In the genomic region with DNA sequence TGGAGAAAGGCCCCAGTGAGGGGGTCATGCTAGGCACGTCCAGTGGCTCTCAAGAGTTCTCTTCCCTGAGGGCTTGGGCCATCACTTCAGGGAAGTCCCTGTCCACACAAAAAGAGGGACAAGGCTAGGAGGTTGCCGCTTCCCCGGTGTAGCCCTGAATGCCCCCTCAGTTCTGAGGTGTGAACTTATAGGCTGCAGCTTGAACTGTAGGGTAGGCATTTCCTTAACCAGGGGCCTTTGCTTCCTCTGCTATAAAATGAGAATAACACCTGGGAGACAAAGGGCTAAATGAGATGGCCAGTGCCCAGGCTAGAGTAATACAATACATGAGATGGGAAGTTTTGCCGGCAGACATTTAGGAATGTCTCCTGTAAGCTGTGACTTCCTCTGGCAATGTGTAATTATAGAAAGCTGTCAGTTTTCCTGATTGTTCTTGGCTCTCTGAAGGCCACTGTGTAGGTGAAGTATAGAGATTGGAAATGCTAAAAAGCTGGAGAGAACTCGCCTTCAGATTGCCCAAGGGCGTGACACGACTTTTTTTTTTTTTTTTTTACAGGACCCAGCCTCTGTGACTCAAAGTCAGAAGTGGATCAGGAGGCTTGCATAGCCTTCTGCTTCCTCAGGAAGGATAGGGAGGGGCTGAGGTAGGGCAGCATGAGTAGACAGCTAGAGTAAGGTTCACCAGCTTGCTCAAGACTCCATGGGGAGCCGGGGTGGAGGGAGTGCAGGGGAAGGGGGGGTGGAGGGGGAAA, we compare ENCODE assay signal across 9 mouse cellular contexts. TPM values are rescaled to one million over a fixed set of nuclear protein-coding genes. Genes with fewer than 3 reads are reported as not detected.
DNase-seq lines count a peak whose midpoint lies in the region; ATAC-seq and TF ChIP-seq lines count a peak whose summit lies in the region.
"Had no signal": no experiment of that assay in that cellular context is flagged by ENCODE, and none has a peak within 500 bp of the region (broad histone marks: within the 10 kb centered on the region; RNA-seq: fewer than 3 reads in every experiment).

No protein-coding gene starts in this region.

- peak overlapping the region; percentile 86 for H3K27ac ChIP-seq in heart, adult 2 months
- H3K27ac ChIP-seq in forebrain, embryonic 13.5 days = no peak overlapping the region
- H3K27ac ChIP-seq: midbrain, embryonic 12.5 days had no signal

- 0 out of 2 replicates have a peak, but pooled peaks have one; percentile 67 for TF ChIP-seq EP300 in heart, adult 2 months (IDR thresholded peaks at IDR 0.05; ENCODE audit: insufficient read depth, low read depth, low read length)

- DNase-seq in heart, adult 11 months = peak; percentile 98
- no peak for DNase-seq in heart, postnatal 36 days
- peak in 1 of 2 experiments; percentile 46 for DNase-seq in heart, adult 2 months
- DNase-seq in kidney, postnatal 25 days = peak; percentile 32 to 75
- no peak for DNase-seq in gastrocnemius, postnatal 36 days
- no peak for DNase-seq in thymus, adult 18-20 months

- H3K9ac ChIP-seq in heart, adult 2 months (ENCODE audit: low read depth, low read length) = no peak overlapping the region
- no peak overlapping the region for H3K9ac ChIP-seq in forebrain, embryonic 13.5 days
- H3K9ac ChIP-seq: midbrain, embryonic 12.5 days had no signal

- TF ChIP-seq CTCF in heart, adult 2 months (IDR thresholded peaks at IDR 0.05) = no peak

- TF ChIP-seq POLR2A in heart, adult 2 months (IDR thresholded peaks at IDR 0.05; ENCODE audit: insufficient read depth, low read depth, low read length) = 0 out of 2 replicates have a peak, but pooled peaks have one; percentile 14

- H3K79me2 ChIP-seq in heart, adult 2 months (replicated peaks; ENCODE audit: control insufficient read depth, insufficient read depth, low read length) = no peaks in the 10 kb centered on the region

- peak; percentile 38; the same call in 1 of the 2 replicates for ATAC-seq in megakaryocyte-erythroid progenitor cell, adult 5-6 weeks (replicated peaks; ENCODE audit: low FRiP score, low TSS enrichment, poor library complexity, severe bottlenecking)
- no peak for ATAC-seq in forebrain, embryonic 13.5 days

- H3K4me2 ChIP-seq in forebrain, embryonic 13.5 days = no peak overlapping the region
- H3K4me2 ChIP-seq: midbrain, embryonic 12.5 days had no signal

- 43% methylated on average over 8 of the region's 8 CpGs for WGBS in heart, adult 2 months
- 81% methylated on average over 8 of the region's 8 CpGs for WGBS in forebrain, embryonic 13.5 days

- H3K36me3 ChIP-seq in heart, adult 2 months (ENCODE audit: control insufficient read depth, insufficient read depth, low read length) = no peaks in the 10 kb centered on the region
- H3K36me3 ChIP-seq in forebrain, embryonic 13.5 days (ENCODE audit: poor library complexity, severe bottlenecking) = no peaks in the 10 kb centered on the region
- H3K36me3 ChIP-seq: midbrain, embryonic 12.5 days had no signal

- H3K4me1 ChIP-seq in heart, adult 2 months (ENCODE audit: control insufficient read depth, insufficient read depth, low read length) = peaks cover 9% of the 10 kb centered on the region
- no peaks in the 10 kb centered on the region for H3K4me1 ChIP-seq in forebrain, embryonic 13.5 days

- intact Hi-C loops in heart, postnatal 36 days (cut with DNase I) = no loop called here
- intact Hi-C loops in heart, adult 2 months (cut with DNase I) = no loop called here
- intact Hi-C loops in gastrocnemius, postnatal 36 days (cut with DNase I) = no loop called here

- H3K4me3 ChIP-seq in heart, adult 2 months = no peak overlapping the region
- no peak overlapping the region for H3K4me3 ChIP-seq in forebrain, embryonic 13.5 days
- H3K4me3 ChIP-seq: midbrain, embryonic 12.5 days had no signal

- no peaks in the 10 kb centered on the region for H3K27me3 ChIP-seq in heart, adult 2 months (ENCODE audit: control insufficient read depth, insufficient read depth, low read length)
- H3K27me3 ChIP-seq in forebrain, embryonic 13.5 days = peaks cover 3% of the 10 kb centered on the region

- H3K9me3 ChIP-seq in forebrain, embryonic 13.5 days (replicated peaks) = no peaks in the 10 kb centered on the region
- H3K9me3 ChIP-seq: midbrain, embryonic 12.5 days had no signal

RNA-seq across cellular contexts. Expression of a gene that starts 6.9 kb away (rescaled TPM):
- total RNA-seq in heart, postnatal 36 days (2021) = 1 to 10 TPM; 1.6 to 1.9 TPM
- total RNA-seq in heart, adult 2 months (2021) = 1 to 10 TPM in 1 of 2 experiments, under 1 TPM in 1; 0.64 to 1.7 TPM
- polyA plus RNA-seq in heart, adult 2 months (2012; rRNA removed) = 1.4 and 1.6 TPM in 2 replicates
- total RNA-seq in megakaryocyte-erythroid progenitor cell, adult 5-6 weeks (2014; fragmentation: Nextera tagmentation) = 0.26 and 0.64 TPM in 2 replicates
- 0.80 and 0.88 TPM in 2 replicates for total RNA-seq in megakaryocyte-erythroid progenitor cell, adult 5-6 weeks (2017)
- total RNA-seq in gastrocnemius, postnatal 36 days (2021) = under 1 TPM; 0.72 to 0.77 TPM
- 0.50 and 0.74 TPM in 2 replicates for polyA plus RNA-seq in forebrain, embryonic 13.5 days (2015; fragmentation: Nextera tagmentation; extraction: Ambion mirVana)

RNA-seq across cellular contexts. Expression of a gene that starts 41.1 kb away (rescaled TPM):
- under 1 TPM; 0.28 to 0.46 TPM for total RNA-seq in heart, postnatal 36 days (2021)
- under 1 TPM; 0.39 to 0.43 TPM for total RNA-seq in heart, adult 2 months (2021)
- 0.64 and 2.1 TPM in 2 replicates for polyA plus RNA-seq in heart, adult 2 months (2012; rRNA removed)
- 9.8 and 18.9 TPM in 2 replicates for total RNA-seq in megakaryocyte-erythroid progenitor cell, adult 5-6 weeks (2014; fragmentation: Nextera tagmentation)
- total RNA-seq in megakaryocyte-erythroid progenitor cell, adult 5-6 weeks (2017) = 1.6 and 7.3 TPM in 2 replicates
- total RNA-seq in gastrocnemius, postnatal 36 days (2021) = under 1 TPM; 0.05 to 0.42 TPM
- 1.8 TPM in 2 replicates for polyA plus RNA-seq in forebrain, embryonic 13.5 days (2015; fragmentation: Nextera tagmentation; extraction: Ambion mirVana)

Comparison
In these comparisons a context has a peak if more than half of its experiments do, and no peak if none do; other contexts are left out.
1. DNase-seq: peak in heart, adult 11 months (single experiment) and kidney, postnatal 25 days (2 of 2); none in heart, postnatal 36 days (0 of 2), gastrocnemius, postnatal 36 days (0 of 2) and thymus, adult 18-20 months (0 of 2).